Mouse (Mus musculus): ENCODE data around the gene B4galt5. TPM values are rescaled to one million over a fixed set of nuclear protein-coding genes. Genes with fewer than 3 reads are reported as not detected.

Gene B4galt5
- polyA plus RNA-seq, 1 experiment from 2014 or later: 7.3 TPM

GRCm38 (mm10) chr2:167354046-167354445 is 5.1 kb upstream of the B4galt5 start:
- H3K27me3 ChIP-seq (replicated peaks; ENCODE audit: low read depth, poor library complexity, severe bottlenecking): peaks cover 29% of the 10 kb centered on the region
- WGBS: 85% methylated on average over 8 of the region's 8 CpGs
- H3K4me3 ChIP-seq: no peak overlapping the region
- H3K27ac ChIP-seq (replicated peaks): no peak overlapping the region
- no peaks in the 10 kb centered on the region for H3K36me3 ChIP-seq (replicated peaks)
- no peak for DNase-seq (ENCODE audit: low spot score)
- peaks cover 33% of the 10 kb centered on the region for H3K4me1 ChIP-seq
- no peaks in the 10 kb centered on the region for H3K9me3 ChIP-seq

GRCm38 (mm10) chr2:167352496-167352895 is 3.5 kb upstream of the B4galt5 start:
- peaks cover 45% of the 10 kb centered on the region for H3K4me1 ChIP-seq
- peaks cover 29% of the 10 kb centered on the region for H3K27me3 ChIP-seq (replicated peaks; ENCODE audit: low read depth, poor library complexity, severe bottlenecking)
- no peaks in the 10 kb centered on the region for H3K36me3 ChIP-seq (replicated peaks)
- H3K9me3 ChIP-seq: no peaks in the 10 kb centered on the region
- H3K4me3 ChIP-seq: no peak overlapping the region
- no peak for DNase-seq (ENCODE audit: low spot score)
- H3K27ac ChIP-seq (replicated peaks): no peak overlapping the region; the same call in 1 of the 2 replicates
- 82% methylated on average over 6 of the region's 6 CpGs for WGBS

GRCm38 (mm10) chr2:167351371-167351951 is 2.5 kb upstream of the B4galt5 start:
- DNase-seq (ENCODE audit: low spot score): no peak
- H3K27me3 ChIP-seq (replicated peaks; ENCODE audit: low read depth, poor library complexity, severe bottlenecking): peaks cover 29% of the 10 kb centered on the region
- 48% methylated on average over 9 of the region's 9 CpGs for WGBS

GRCm38 (mm10) chr2:167350126-167350650 is 1.2 kb upstream of the B4galt5 start:
- peaks cover 49% of the 10 kb centered on the region for H3K4me1 ChIP-seq
- DNase-seq (ENCODE audit: low spot score): no peak
- peak overlapping the region; percentile 86 for H3K4me3 ChIP-seq
- no peaks in the 10 kb centered on the region for H3K9me3 ChIP-seq
- 56% methylated on average over 8 of the region's 8 CpGs for WGBS
- peaks cover 29% of the 10 kb centered on the region for H3K27me3 ChIP-seq (replicated peaks; ENCODE audit: low read depth, poor library complexity, severe bottlenecking)
- no peak overlapping the region for H3K27ac ChIP-seq (replicated peaks)
- no peaks in the 10 kb centered on the region; the same call in 1 of the 2 replicates for H3K36me3 ChIP-seq (replicated peaks)

More at GRCm38 (mm10) chr2:167351371-167351951, 2.5 kb upstream of the B4galt5 start:
- Histone ChIP-seq H3K9me3 (no peaks in the 10 kb centered on the region), H3K4me1 (peaks cover 52% of the 10 kb centered on the region), H3K4me3 (no peak overlapping the region), H3K36me3 (replicated peaks) (no peaks in the 10 kb centered on the region), H3K27ac (replicated peaks) (no peak overlapping the region)

DNA sequence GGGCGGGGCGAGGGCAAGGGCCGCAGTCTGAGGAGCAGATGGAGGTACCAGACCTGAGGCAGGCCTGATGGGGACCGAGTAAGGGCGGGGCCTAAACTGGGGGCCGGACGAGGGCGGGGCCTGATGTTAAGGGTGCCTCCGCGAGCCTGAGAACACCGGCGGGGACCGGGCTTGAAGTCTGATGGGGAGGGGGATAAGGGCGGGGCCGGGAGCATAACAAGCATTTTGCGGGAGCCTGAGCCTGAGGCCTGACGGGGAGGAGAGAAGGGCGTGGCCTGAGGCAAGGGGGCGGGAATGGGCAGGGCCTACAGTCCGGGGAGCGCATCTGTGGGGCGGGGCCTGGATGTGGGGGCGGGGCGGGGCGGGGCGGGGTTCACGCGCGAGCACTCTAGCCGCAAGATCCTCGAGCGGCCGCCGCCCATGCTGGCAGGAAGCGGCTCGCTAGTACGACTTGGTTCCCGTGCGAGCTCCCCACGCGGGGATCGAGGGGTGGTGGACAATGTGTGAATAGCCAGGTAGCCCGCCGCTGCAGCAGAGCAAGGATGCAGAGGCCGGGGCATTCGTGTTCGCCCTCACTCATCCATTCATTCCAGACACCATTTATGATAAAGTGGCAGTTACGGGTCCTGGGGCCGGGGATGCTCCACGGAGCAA is 427 bp upstream of the B4galt5 start:
- Histone ChIP-seq H3K4me1 (peaks cover 47% of the 10 kb centered on the region), H3K27ac (replicated peaks) (peak overlapping the region; percentile 93), H3K4me3 (peak overlapping the region; percentile 86), H3K27me3 (replicated peaks; ENCODE audit: low read depth, poor library complexity, severe bottlenecking) (peaks cover 29% of the 10 kb centered on the region), H3K36me3 (replicated peaks) (no peaks in the 10 kb centered on the region; the same call in 1 of the 2 replicates), H3K9me3 (no peaks in the 10 kb centered on the region)
- 1% methylated on average over 50 of the region's 50 CpGs for WGBS
- peak; percentile 99 for DNase-seq (ENCODE audit: low spot score)

- peak; percentile 40 for DNase-seq (ENCODE audit: low spot score)
- Histone ChIP-seq H3K27ac (replicated peaks) (peak overlapping the region; percentile 93), H3K27me3 (replicated peaks; ENCODE audit: low read depth, poor library complexity, severe bottlenecking) (peaks cover 25% of the 10 kb centered on the region), H3K9me3 (no peaks in the 10 kb centered on the region), H3K36me3 (replicated peaks) (no peaks in the 10 kb centered on the region; the same call in 1 of the 2 replicates), H3K4me1 (peaks cover 54% of the 10 kb centered on the region), H3K4me3 (peak overlapping the region; percentile 86)
- WGBS: 13% methylated on average over 11 of the region's 11 CpGs
These were observed 1.0 kb downstream of the B4galt5 start for GRCm38 (mm10) chr2:167347991-167348375.

- 84% methylated on average over 4 of the region's 4 CpGs for WGBS
- Histone ChIP-seq H3K27ac (replicated peaks) (no peak overlapping the region), H3K4me1 (peaks cover 51% of the 10 kb centered on the region), H3K9me3 (no peaks in the 10 kb centered on the region), H3K36me3 (replicated peaks) (no peaks in the 10 kb centered on the region; the same call in 1 of the 2 replicates), H3K4me3 (peak overlapping the region; percentile 86), H3K27me3 (replicated peaks; ENCODE audit: low read depth, poor library complexity, severe bottlenecking) (peaks cover 19% of the 10 kb centered on the region)
- DNase-seq (ENCODE audit: low spot score): no peak
These were observed 1.6 kb downstream of the B4galt5 start for GRCm38 (mm10) chr2:167347361-167347760.

- WGBS: 83% methylated on average over 7 of the region's 7 CpGs
- Histone ChIP-seq H3K4me1 (peaks cover 49% of the 10 kb centered on the region), H3K27me3 (replicated peaks; ENCODE audit: low read depth, poor library complexity, severe bottlenecking) (peaks cover 9% of the 10 kb centered on the region)
These were observed 3.3 kb downstream of the B4galt5 start for GRCm38 (mm10) chr2:167345508-167346164.

DNA sequence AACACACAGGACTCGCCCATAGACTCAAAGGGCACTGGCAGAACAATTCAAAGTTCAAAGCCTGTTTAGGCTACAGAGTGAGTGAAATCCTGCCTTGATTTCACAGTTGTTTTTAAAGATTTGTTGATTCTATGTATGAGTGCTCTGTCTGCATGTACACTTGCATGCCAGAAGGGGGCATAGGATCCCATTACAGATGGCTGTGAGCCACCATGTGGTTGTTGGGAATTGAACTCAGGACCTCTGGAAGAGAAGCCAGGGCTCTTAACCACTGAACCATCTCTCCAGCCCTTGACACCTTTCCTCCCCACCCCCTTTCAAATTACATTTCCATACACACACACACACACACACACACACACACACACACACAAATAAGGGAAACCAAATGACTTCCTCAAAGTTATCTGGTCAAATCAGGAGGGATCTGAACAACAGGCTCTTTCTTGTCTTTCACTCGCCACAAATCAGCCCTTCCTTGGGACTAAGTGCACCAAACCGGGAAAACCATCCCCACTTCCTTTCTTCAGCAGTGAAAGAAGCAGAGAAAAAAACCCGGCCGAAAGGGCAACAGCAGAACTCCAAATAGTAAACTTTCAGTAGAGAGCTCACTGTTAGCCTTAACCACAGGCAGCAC is 4.0 kb downstream of the B4galt5 start:
- Histone ChIP-seq H3K9me3 (no peaks in the 10 kb centered on the region), H3K27me3 (replicated peaks; ENCODE audit: low read depth, poor library complexity, severe bottlenecking) (peaks cover 3% of the 10 kb centered on the region), H3K27ac (replicated peaks) (no peak overlapping the region), H3K4me3 (no peak overlapping the region), H3K4me1 (peaks cover 43% of the 10 kb centered on the region), H3K36me3 (replicated peaks) (no peaks in the 10 kb centered on the region; the same call in 1 of the 2 replicates)
- no peak for DNase-seq (ENCODE audit: low spot score)
- 76% methylated on average over 5 of the region's 5 CpGs for WGBS

More at GRCm38 (mm10) chr2:167345508-167346164, 3.3 kb downstream of the B4galt5 start:
- H3K9me3 ChIP-seq: no peaks in the 10 kb centered on the region
- DNase-seq (ENCODE audit: low spot score): no peak
- no peak overlapping the region for H3K4me3 ChIP-seq
- no peaks in the 10 kb centered on the region; the same call in 1 of the 2 replicates for H3K36me3 ChIP-seq (replicated peaks)
- no peak overlapping the region for H3K27ac ChIP-seq (replicated peaks)

- Histone ChIP-seq H3K4me1 (peaks cover 36% of the 10 kb centered on the region), H3K36me3 (replicated peaks) (no peaks in the 10 kb centered on the region; the same call in 1 of the 2 replicates), H3K9me3 (no peaks in the 10 kb centered on the region), H3K27ac (replicated peaks) (peak overlapping the region; percentile 26), H3K4me3 (no peak overlapping the region), H3K27me3 (replicated peaks; ENCODE audit: low read depth, poor library complexity, severe bottlenecking) (no peaks in the 10 kb centered on the region)
- no peak for DNase-seq (ENCODE audit: low spot score)
- 77% methylated on average over 12 of the region's 12 CpGs for WGBS
These were observed 5.4 kb downstream of the B4galt5 start for GRCm38 (mm10) chr2:167343369-167344140.

- Histone ChIP-seq H3K9me3 (no peaks in the 10 kb centered on the region), H3K4me1 (peaks cover 29% of the 10 kb centered on the region), H3K36me3 (replicated peaks) (no peaks in the 10 kb centered on the region; the same call in 1 of the 2 replicates), H3K4me3 (no peak overlapping the region), H3K27me3 (replicated peaks; ENCODE audit: low read depth, poor library complexity, severe bottlenecking) (no peaks in the 10 kb centered on the region), H3K27ac (replicated peaks) (peak overlapping the region; percentile 26)
- no peak for DNase-seq (ENCODE audit: low spot score)
- WGBS: 79% methylated on average over 6 of the region's 6 CpGs
These were observed 6.1 kb downstream of the B4galt5 start for GRCm38 (mm10) chr2:167342876-167343275.
